Comparison of ENCODE assay signal across 14 mouse cellular contexts in the genomic region with DNA sequence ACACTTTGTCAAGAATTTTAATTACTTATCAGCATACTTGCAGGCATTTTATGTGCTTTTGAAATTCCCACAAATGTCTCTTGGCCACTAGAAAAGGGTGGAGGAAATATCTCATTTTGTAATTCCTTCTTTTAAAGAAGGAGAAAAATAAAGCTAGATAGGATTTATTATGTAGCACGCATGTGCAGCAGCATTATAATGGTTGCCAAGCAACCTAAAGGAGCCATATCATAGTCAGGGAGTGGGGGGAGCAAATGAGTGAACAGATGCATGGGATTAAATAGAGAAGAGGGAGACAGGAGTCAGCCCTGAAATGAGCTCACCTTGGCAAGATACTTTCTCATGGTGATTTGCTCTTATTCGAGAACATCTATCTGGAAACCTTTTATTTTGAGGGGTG.
DNase-seq lines count a peak whose midpoint lies in the region; ATAC-seq and TF ChIP-seq lines count a peak whose summit lies in the region.
"Had no signal": no experiment of that assay in that cellular context is flagged by ENCODE, and none has a peak within 500 bp of the region (broad histone marks: within the 10 kb centered on the region; RNA-seq: fewer than 3 reads in every experiment).

No protein-coding gene starts in this region.

- H3K79me2 ChIP-seq in heart, adult 2 months (replicated peaks; ENCODE audit: control insufficient read depth, insufficient read depth, low read length), result no peaks in the 10 kb centered on the region

- H3K9me3 ChIP-seq in hindbrain, embryonic 11.5 days (ENCODE audit: control insufficient read depth, low read length), result no peaks in the 10 kb centered on the region
- H3K9me3 ChIP-seq in midbrain, embryonic 13.5 days, result no peaks in the 10 kb centered on the region
- H3K9me3 ChIP-seq: heart, embryonic 12.5 days had no signal

- no peak overlapping the region for H3K27ac ChIP-seq in hindbrain, embryonic 11.5 days (ENCODE audit: low read depth, low read length)
- H3K27ac ChIP-seq in midbrain, embryonic 13.5 days, result no peak overlapping the region
- H3K27ac ChIP-seq in heart, adult 2 months, result no peak overlapping the region

- no peak for TF ChIP-seq CTCF in heart, adult 2 months (IDR thresholded peaks at IDR 0.05)

- no peak overlapping the region for H3K9ac ChIP-seq in hindbrain, embryonic 11.5 days (ENCODE audit: low read depth, low read length)
- no peak overlapping the region for H3K9ac ChIP-seq in midbrain, embryonic 13.5 days (replicated peaks)
- H3K9ac ChIP-seq in heart, adult 2 months (ENCODE audit: low read depth, low read length), result no peak overlapping the region
- H3K9ac ChIP-seq: heart, embryonic 12.5 days; lung, embryonic 14.5 days had no signal

- H3K36me3 ChIP-seq in hindbrain, embryonic 11.5 days (ENCODE audit: control insufficient read depth, insufficient read depth, low read length), result no peaks in the 10 kb centered on the region
- no peaks in the 10 kb centered on the region for H3K36me3 ChIP-seq in midbrain, embryonic 13.5 days
- H3K36me3 ChIP-seq in heart, adult 2 months (ENCODE audit: control insufficient read depth, insufficient read depth, low read length), result no peaks in the 10 kb centered on the region
- H3K36me3 ChIP-seq: heart, embryonic 12.5 days had no signal

- no peak for TF ChIP-seq POLR2A in heart, adult 2 months (IDR thresholded peaks at IDR 0.05; ENCODE audit: insufficient read depth, low read depth, low read length)

- H3K4me1 ChIP-seq in hindbrain, embryonic 11.5 days (replicated peaks; ENCODE audit: control insufficient read depth, insufficient read depth, low read length), result no peaks in the 10 kb centered on the region
- peaks cover 26% of the 10 kb centered on the region for H3K4me1 ChIP-seq in midbrain, embryonic 13.5 days (replicated peaks)
- H3K4me1 ChIP-seq in heart, adult 2 months (ENCODE audit: control insufficient read depth, insufficient read depth, low read length), result no peaks in the 10 kb centered on the region
- H3K4me1 ChIP-seq: heart, embryonic 12.5 days had no signal

- H3K27me3 ChIP-seq in hindbrain, embryonic 11.5 days (ENCODE audit: control insufficient read depth, insufficient read depth, low read length), result no peaks in the 10 kb centered on the region
- H3K27me3 ChIP-seq in midbrain, embryonic 13.5 days, result no peaks in the 10 kb centered on the region
- H3K27me3 ChIP-seq in heart, adult 2 months (ENCODE audit: control insufficient read depth, insufficient read depth, low read length), result no peaks in the 10 kb centered on the region
- H3K27me3 ChIP-seq: heart, embryonic 12.5 days had no signal

- intact Hi-C loops in left cerebral cortex, postnatal 10 days (cut with DNase I), result loop anchor here (5.0 kb wide), 1 partner anchor 479 kb away; no protein-coding TSS in a partner anchor
- intact Hi-C loops in heart, adult 2 months (cut with DNase I), result no loop called here

- DNase-seq in left cerebral cortex, postnatal 10 days (ENCODE audit: extremely low spot score in 1 of 2, low spot score in 2 of 2), result peak; percentile 13 to 29
- DNase-seq in left cerebral cortex, adult 18-20 months (ENCODE audit: low spot score in 2 of 2), result no peak
- peak; percentile 29 for DNase-seq in hindbrain, embryonic 11.5 days (ENCODE audit: low spot score)
- no peak for DNase-seq in lung, postnatal 10 days
- DNase-seq in heart, adult 2 months, result no peak
- DNase-seq in cerebellum, postnatal 14 days, result no peak
- no peak for DNase-seq in kidney, postnatal 4 days
- DNase-seq: adrenal gland, postnatal 10 days; gastrocnemius, postnatal 10 days; kidney, postnatal 25 days; layer of hippocampus, postnatal 36 days; lung, embryonic 14.5 days had no signal

- no peak overlapping the region for H3K4me3 ChIP-seq in hindbrain, embryonic 11.5 days (ENCODE audit: low read depth, low read length)
- no peak overlapping the region for H3K4me3 ChIP-seq in midbrain, embryonic 13.5 days (replicated peaks)
- H3K4me3 ChIP-seq in heart, adult 2 months, result no peak overlapping the region
- H3K4me3 ChIP-seq: heart, embryonic 12.5 days had no signal

- 42% methylated on average over 2 of the region's 2 CpGs for WGBS in hindbrain, embryonic 11.5 days
- WGBS in midbrain, embryonic 13.5 days, result 12% methylated on average over 2 of the region's 2 CpGs
- 59% methylated on average over 2 of the region's 2 CpGs for whole genome bisulfite sequencing in heart, adult 2 months

- H3K4me2 ChIP-seq in hindbrain, embryonic 11.5 days (replicated peaks; ENCODE audit: low read depth, low read length), result no peak overlapping the region
- no peak overlapping the region for H3K4me2 ChIP-seq in midbrain, embryonic 13.5 days (replicated peaks)
- H3K4me2 ChIP-seq: heart, embryonic 12.5 days; lung, embryonic 14.5 days had no signal

- TF ChIP-seq EP300 in heart, adult 2 months (IDR thresholded peaks at IDR 0.05; ENCODE audit: insufficient read depth, low read depth, low read length), result no peak

- peak; percentile 73 for ATAC-seq in hindbrain, embryonic 11.5 days (ENCODE audit: low FRiP score)
- peak; percentile 89 for ATAC-seq in midbrain, embryonic 13.5 days

Comparison
In these comparisons a context has a peak if more than half of its experiments do, and no peak if none do; other contexts are left out.
1. DNase-seq: peak in left cerebral cortex, postnatal 10 days (2 of 2) and hindbrain, embryonic 11.5 days (single experiment); none in left cerebral cortex, adult 18-20 months (0 of 2), lung, postnatal 10 days (single experiment), heart, adult 2 months (0 of 2), cerebellum, postnatal 14 days (0 of 2) and kidney, postnatal 4 days (0 of 2).